Mouse (Mus musculus) ES-E14 (cell line): Measurements from ENCODE around the gene Lacc1. TPM values are rescaled to one million over a fixed set of nuclear protein-coding genes. Genes with fewer than 3 reads are reported as not detected.
"Not testable (repeated sequence)": the region's sequence is repeated elsewhere in the genome, so short reads cannot be mapped to it uniquely, and the experiment has no call there.

Experiments used
- DNase-seq: peaks from one replicate; pipeline ENCODE4 v3.0.0-alpha.2; 2013; ENCODE audit warnings: low read depth, low spot score
- H3K27ac ChIP-seq: 2 replicates; pipeline ENCODE4 v1.5.1; 2012; ENCODE audit warnings: low read depth, mild to moderate bottlenecking, low read length, moderate library complexity, mixed read lengths; ENCODE audit not compliant: poor library complexity, insufficient read depth, severe bottlenecking
- H3K36me3 ChIP-seq: 2 replicates; pipeline ENCODE4 v1.6.1; 2012; ENCODE audit warnings: mild to moderate bottlenecking, low read length, moderate library complexity, mixed read lengths; ENCODE audit not compliant: control insufficient read depth, poor library complexity, insufficient read depth, severe bottlenecking
- H3K4me1 ChIP-seq, 2 experiments: fragments of 150-350 bp in 1 of 2; sonication (generic) in 1 of 2; 2 replicates each; pipeline ENCODE4 v1.6.1; 2012; ENCODE audit warnings: low read length in 2 of 2, mild to moderate bottlenecking in 1 of 2, mixed read lengths in 1 of 2; ENCODE audit not compliant: control insufficient read depth in 2 of 2, insufficient read depth in 2 of 2, poor library complexity in 1 of 2
- H3K4me3 ChIP-seq, 2 experiments: fragments of 150-350 bp in 1 of 2; sonication (generic) in 1 of 2; 2 replicates each; pipeline ENCODE4 v1.5.1; 2012; ENCODE audit warnings: low read length in 2 of 2, low read depth in 1 of 2, mild to moderate bottlenecking in 1 of 2, mixed read lengths in 1 of 2; ENCODE audit not compliant: insufficient read depth in 1 of 2, poor library complexity in 1 of 2, severe bottlenecking in 1 of 2
- H3K9ac ChIP-seq: 2 replicates; pipeline ENCODE4 v1.6.1; 2012; ENCODE audit warnings: low read depth, mild to moderate bottlenecking, low read length, mixed read lengths; ENCODE audit not compliant: poor library complexity, insufficient read depth, severe bottlenecking
- H3K9me3 ChIP-seq: fragments of 150-350 bp; sonication (generic); 2 replicates; pipeline ENCODE4 v1.6.1; 2012; ENCODE audit warnings: low read depth, mild to moderate bottlenecking, low read length; ENCODE audit not compliant: control insufficient read depth, insufficient read depth
- CHD2 ChIP-seq: IDR thresholded peaks from 2 replicates; pipeline ENCODE4 v1.6.1; 2014; ENCODE audit warnings: mild to moderate bottlenecking, low read depth, low read length, inconsistent platforms
- HCFC1 ChIP-seq: IDR thresholded peaks from 2 replicates; pipeline ENCODE4 v1.6.1; 2012; ENCODE audit warnings: low read length, inconsistent platforms, borderline replicate concordance; ENCODE audit not compliant: insufficient read depth
- MAFK ChIP-seq: IDR thresholded peaks from 2 replicates; pipeline ENCODE4 v1.6.1; 2014; ENCODE audit warnings: mild to moderate bottlenecking, low read depth, low read length, inconsistent platforms; ENCODE audit not compliant: insufficient read depth
- ZC3H11A ChIP-seq: IDR thresholded peaks from 2 replicates; pipeline ENCODE4 v1.6.1; 2012; ENCODE audit warnings: low read depth, mild to moderate bottlenecking, inconsistent platforms, low read length, borderline replicate concordance
- ZNF384 ChIP-seq: IDR thresholded peaks from 2 replicates; pipeline ENCODE4 v1.6.1; 2012; ENCODE audit warnings: low read depth, low read length, inconsistent platforms
- in situ Hi-C, 2 experiments: fragments of 600-800 bp; cut with MboI; formaldehyde crosslinking; loops; one replicate each; pipeline ENCODE4 v1.15.1; 2025; ENCODE audit warnings: low sequenced_read_pairs in 2 of 2, inconsistent platforms in 1 of 2; ENCODE audit not compliant: unreplicated experiment in 2 of 2
- total RNA-seq: library from RNA; depleted of rRNA; stranded (reverse); fragments of 300-350 nt; gene quantifications from 2 replicates; pipeline ENCODE4 v1.2.3, GENCODE M21; 2012

The Lacc1 gene
- total RNA-seq, 1 experiment: 3.0 TPM

GRCm38 (mm10) chr14:77011804-77012203, 24.9 kb downstream of the Lacc1 start:
- H3K4me1 ChIP-seq: no peaks in the 10 kb centered on the region; a peak in 1 of 4 replicates
- H3K4me3 ChIP-seq: no peak overlapping the region
- in situ Hi-C loops: no loop called here
- no peaks in the 10 kb centered on the region for H3K36me3 ChIP-seq
- peak; percentile 59 for DNase-seq
- no peaks in the 10 kb centered on the region for H3K9me3 ChIP-seq
- no peak overlapping the region for H3K9ac ChIP-seq
- peak; percentile 96 for TF ChIP-seq ZC3H11A
- no peak for TF ChIP-seq HCFC1
- H3K27ac ChIP-seq: no peak overlapping the region

DNA sequence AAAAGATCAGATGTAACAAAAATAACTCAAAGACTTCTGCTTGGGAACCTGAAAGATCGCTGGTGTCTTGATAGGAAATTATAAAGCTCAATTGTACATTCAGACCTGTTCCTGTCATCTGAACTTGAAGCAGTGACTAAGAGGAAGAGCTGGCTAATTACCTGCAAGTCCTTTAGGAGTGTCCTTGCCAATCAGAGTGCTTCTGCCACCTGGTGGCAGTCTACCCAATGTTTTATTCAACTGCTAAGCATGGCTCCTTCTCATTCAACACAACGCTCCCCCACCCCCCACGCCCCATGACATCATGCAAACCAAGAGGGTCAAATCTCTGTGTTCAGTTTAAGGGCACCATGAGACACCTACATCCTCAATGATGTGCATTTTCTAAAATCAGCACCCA, 28.5 kb downstream of the Lacc1 start:
- Histone ChIP-seq H3K4me1 (peaks cover 0 to 4% of the 10 kb centered on the region in 2 experiments; a peak in 2 of 4 replicates), H3K4me3 (no peak overlapping the region), H3K9ac (no peak overlapping the region), H3K27ac (no peak overlapping the region), H3K9me3 (no peaks in the 10 kb centered on the region), H3K36me3 (no peaks in the 10 kb centered on the region)
- TF ChIP-seq ZC3H11A (peak; percentile 97), ZNF384 (no peak), HCFC1 (0 out of 2 replicates have a peak, but pooled peaks have one; percentile 33), CHD2 (no peak), MAFK (no peak)
- peak; percentile 68 for DNase-seq
- in situ Hi-C loops: loop anchor here (5.0 to 10.0 kb wide), 3 partner anchors 503 to 533 kb away; no protein-coding TSS in a partner anchor

DNA sequence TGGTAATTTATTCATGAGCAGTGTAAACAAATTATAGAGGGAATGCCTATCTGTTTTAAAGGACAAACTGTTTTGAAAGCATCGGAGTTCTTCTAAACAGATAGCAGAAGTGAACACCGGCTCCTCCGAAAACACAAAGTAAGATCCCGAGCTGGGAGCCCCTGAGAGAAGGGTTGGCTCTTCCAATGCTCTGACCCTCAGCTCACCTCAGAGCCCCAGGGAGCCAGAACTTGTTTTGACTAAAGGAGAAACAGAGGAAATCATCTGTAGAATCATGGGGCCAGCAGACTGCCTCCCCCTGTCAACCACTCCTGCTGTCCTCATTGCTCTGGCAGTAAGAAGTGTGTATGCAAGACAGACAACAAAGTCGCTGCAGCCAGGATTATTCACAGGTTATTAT, 31.1 kb downstream of the Lacc1 start:
- H3K4me1 ChIP-seq: peaks cover 0 to 4% of the 10 kb centered on the region in 2 experiments; a peak in 2 of 4 replicates
- no peak overlapping the region for H3K4me3 ChIP-seq
- no peaks in the 10 kb centered on the region for H3K36me3 ChIP-seq
- in situ Hi-C loops: loop anchor here (5.0 to 10.0 kb wide), 3 partner anchors 501 to 531 kb away; no protein-coding TSS in a partner anchor
- TF ChIP-seq ZNF384 (no peak), ZC3H11A (no peak), CHD2 (no peak), MAFK (no peak), HCFC1 (no peak)
- no peak overlapping the region for H3K27ac ChIP-seq
- DNase-seq: no peak
- no peak overlapping the region for H3K9ac ChIP-seq
- no peaks in the 10 kb centered on the region for H3K9me3 ChIP-seq

DNA sequence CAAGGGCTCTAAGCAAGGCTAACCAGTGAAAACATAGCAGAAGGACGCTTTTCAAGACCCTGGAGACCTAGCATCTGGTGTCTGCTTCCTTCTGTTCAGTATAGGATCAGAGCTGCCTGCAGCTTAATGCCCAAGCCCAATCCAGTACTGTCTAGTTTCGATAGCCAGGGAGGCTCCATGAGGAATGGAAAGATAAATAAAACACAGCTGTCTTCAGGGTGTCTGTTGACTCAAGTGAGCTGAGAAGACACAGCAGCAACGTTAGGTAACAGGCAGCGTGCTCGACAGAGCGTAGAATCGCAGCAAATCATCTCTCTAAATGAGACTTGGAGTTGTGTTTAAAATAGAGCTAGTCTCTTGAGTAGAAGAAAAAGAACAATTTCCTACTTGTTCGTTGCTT, 32.0 kb downstream of the Lacc1 start:
- H3K9me3 ChIP-seq: no peaks in the 10 kb centered on the region
- no peak overlapping the region for H3K27ac ChIP-seq
- no peak for DNase-seq
- no peak overlapping the region for H3K9ac ChIP-seq
- H3K4me3 ChIP-seq: no peak overlapping the region
- TF ChIP-seq ZC3H11A: no peak
- no peak for TF ChIP-seq HCFC1
- no peak for TF ChIP-seq ZNF384
- TF ChIP-seq CHD2: no peak
- no peak for TF ChIP-seq MAFK
- H3K4me1 ChIP-seq: peaks cover 0 to 4% of the 10 kb centered on the region in 2 experiments; a peak in 2 of 4 replicates
- H3K36me3 ChIP-seq: no peaks in the 10 kb centered on the region
- in situ Hi-C loops: loop anchor here (5.0 to 10.0 kb wide), 3 partner anchors 500 to 530 kb away; no protein-coding TSS in a partner anchor

DNA sequence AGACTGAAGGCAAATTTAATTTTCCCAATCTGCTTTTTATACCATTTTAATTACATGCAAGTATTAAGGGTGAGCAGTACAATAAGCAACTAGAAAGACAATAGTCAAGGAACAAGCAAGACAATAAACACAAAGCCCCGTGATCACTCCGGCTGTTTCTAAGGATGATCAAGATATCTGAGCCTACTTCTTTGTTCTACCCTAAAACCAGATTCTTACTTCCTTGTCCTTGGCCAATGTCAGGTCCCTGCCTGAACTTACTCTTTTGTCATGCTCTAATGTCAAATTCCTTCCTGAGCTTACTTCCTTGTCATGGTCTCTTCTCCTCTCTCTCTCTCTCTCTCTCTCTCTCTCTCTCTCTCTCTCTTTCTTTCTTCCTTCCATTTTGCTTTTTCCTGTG, 46.4 kb downstream of the Lacc1 start:
- H3K27ac ChIP-seq: peak overlapping the region; percentile 33; the same call in 1 of the 2 replicates
- in situ Hi-C loops, H3K36me3 ChIP-seq, H3K9ac ChIP-seq, H3K4me3 ChIP-seq, H3K9me3 ChIP-seq: not testable (repeated sequence)
- peak; percentile 39 for DNase-seq
- peaks cover 0 to 16% of the 10 kb centered on the region in 2 experiments; a peak in 2 of 4 replicates for H3K4me1 ChIP-seq
